Mouse (Mus musculus): Measurements from ENCODE around the gene Fktn. TPM values are rescaled to one million over a fixed set of nuclear protein-coding genes. Genes with fewer than 3 reads are reported as not detected.
A peak's percentile ranks its signal among the peaks of the same experiment; 100 is the strongest.

The Fktn gene
- polyA plus RNA-seq, 1 experiment from 2014 or later: 22.7 TPM

DNA sequence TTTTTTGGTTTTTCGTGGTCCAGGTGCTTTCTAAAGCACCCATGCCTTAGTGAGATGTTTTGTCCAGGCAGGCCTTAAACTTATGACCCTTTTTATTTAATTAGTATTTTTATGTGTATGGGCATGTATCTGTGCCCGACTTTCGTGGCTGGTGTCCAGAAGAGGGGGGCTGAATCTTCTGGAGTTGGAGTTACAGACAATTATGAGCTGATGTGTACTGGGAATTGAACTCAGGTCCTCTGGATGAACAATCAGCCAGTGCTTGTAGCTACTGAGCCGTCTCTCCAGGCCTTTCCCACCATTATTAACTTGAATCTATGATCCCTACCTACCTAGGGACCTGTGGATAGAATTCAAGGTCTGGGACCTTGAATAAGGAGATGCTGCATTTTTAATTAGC is 67.6 kb downstream of the Fktn start:
- Histone ChIP-seq H3K9me3 (no peaks in the 10 kb centered on the region), H3K4me2 (no peak overlapping the region), H3K4me1 (peaks cover 29% of the 10 kb centered on the region), H3K9ac (no peak overlapping the region), H3K4me3 (replicated peaks) (no peak overlapping the region), H3K36me3 (replicated peaks) (no peaks in the 10 kb centered on the region), H3K27me3 (peaks cover 56% of the 10 kb centered on the region), H3K27ac (no peak overlapping the region)
- ATAC-seq (ENCODE audit: low FRiP score): no peak
- 27% methylated on average over 4 of the region's 4 CpGs for WGBS

- WGBS: 3% methylated on average over 14 of the region's 14 CpGs
- H3K4me3 ChIP-seq (replicated peaks): no peak overlapping the region
These were observed 68.6 kb downstream of the Fktn start for GRCm38 (mm10) chr4:53782216-53783070.

DNA sequence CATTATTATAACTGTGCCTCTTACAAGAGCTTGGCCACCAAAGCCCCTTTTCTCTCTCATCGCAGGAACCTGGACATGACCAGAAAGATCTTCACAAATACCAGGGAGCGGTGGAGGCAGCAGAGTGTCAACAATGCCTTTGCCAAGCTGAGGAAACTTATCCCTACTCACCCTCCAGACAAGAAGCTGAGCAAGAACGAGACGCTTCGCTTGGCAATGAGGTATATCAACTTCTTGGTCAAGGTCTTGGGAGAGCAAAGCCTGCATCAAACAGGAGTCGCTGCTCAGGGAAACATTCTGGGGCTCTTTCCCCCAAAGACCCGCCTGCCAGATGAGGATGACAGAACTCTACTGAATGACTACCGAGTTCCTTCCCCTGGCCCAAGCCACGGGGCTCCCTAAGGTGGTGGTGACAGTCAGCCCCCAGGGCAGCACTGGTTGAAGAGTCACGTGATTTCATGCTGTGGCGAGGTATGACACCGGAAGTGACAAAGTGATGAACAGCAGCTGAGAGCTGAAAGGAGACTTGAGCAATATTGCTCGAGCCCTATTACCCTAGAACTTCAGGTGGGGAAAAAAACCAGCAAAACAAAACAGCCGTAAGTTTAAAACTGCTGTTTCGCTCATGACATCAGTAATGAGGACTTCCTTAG is 72.1 kb downstream of the Fktn start:
- H3K4me2 ChIP-seq: no peak overlapping the region
- H3K27me3 ChIP-seq: peaks cover 17% of the 10 kb centered on the region; the same call in 1 of the 2 replicates
- no peak for ATAC-seq (ENCODE audit: low FRiP score)
- no peaks in the 10 kb centered on the region for H3K9me3 ChIP-seq
- H3K27ac ChIP-seq: no peak overlapping the region
- H3K4me3 ChIP-seq (replicated peaks): no peak overlapping the region
- H3K36me3 ChIP-seq (replicated peaks): no peaks in the 10 kb centered on the region
- 88% methylated on average over 15 of the region's 15 CpGs for WGBS
- H3K4me1 ChIP-seq: peaks cover 15% of the 10 kb centered on the region
- H3K9ac ChIP-seq: no peak overlapping the region

More at GRCm38 (mm10) chr4:53782216-53783070, 68.6 kb downstream of the Fktn start:
- no peak overlapping the region for H3K27ac ChIP-seq
- no peaks in the 10 kb centered on the region for H3K36me3 ChIP-seq (replicated peaks)
- H3K4me2 ChIP-seq: no peak overlapping the region; the same call in 1 of the 2 replicates
- H3K27me3 ChIP-seq: peaks cover 45% of the 10 kb centered on the region
- ATAC-seq (ENCODE audit: low FRiP score): peak; percentile 31; the same call in 1 of the 2 replicates
- H3K9ac ChIP-seq: no peak overlapping the region
- H3K4me1 ChIP-seq: peaks cover 32% of the 10 kb centered on the region
- H3K9me3 ChIP-seq: no peaks in the 10 kb centered on the region

DNA sequence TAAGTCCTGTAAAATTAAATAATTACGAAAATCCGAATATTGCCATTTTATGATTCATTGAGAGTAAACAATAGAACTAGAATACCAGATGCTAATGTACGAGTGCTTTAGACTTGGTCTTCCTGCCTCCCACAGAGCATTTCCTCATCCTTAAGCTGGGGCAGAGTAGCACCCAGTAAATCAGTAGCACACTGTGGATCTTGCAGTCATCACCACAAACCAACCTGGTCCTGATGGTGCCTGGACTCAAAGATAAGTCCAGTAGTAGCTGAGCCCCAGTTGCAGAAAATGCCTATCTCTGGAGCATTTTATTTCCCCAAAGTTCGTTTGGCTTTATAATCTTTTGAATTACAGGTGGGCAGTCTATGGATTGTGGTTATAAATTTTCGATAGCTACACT is 73.1 kb downstream of the Fktn start:
- Histone ChIP-seq H3K4me3 (replicated peaks) (no peak overlapping the region), H3K4me2 (no peak overlapping the region), H3K27me3 (peaks cover 17% of the 10 kb centered on the region; the same call in 1 of the 2 replicates), H3K4me1 (peaks cover 15% of the 10 kb centered on the region), H3K36me3 (replicated peaks) (no peaks in the 10 kb centered on the region), H3K27ac (no peak overlapping the region), H3K9ac (no peak overlapping the region), H3K9me3 (no peaks in the 10 kb centered on the region)
- 74% methylated on average over 5 of the region's 5 CpGs for WGBS
- ATAC-seq (ENCODE audit: low FRiP score): no peak

DNA sequence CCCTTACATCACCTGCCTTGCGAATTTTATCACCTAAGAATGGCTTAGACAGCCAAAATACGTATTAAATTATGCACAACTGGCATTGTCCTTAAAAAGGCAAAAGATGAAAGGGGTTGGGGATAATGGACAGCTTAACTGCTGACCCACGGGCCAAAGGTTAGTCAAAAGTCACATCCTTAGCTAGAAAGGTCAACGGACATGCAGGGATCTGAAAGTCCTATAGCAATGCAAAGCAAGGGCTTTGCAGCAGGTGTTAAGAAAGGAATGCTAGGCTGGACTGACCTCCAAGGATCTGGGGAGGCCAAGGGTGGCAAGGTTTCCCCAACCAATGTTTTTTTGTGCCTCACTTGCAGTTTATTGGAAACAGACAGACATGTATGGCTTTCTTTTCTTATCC is 75.5 kb downstream of the Fktn start:
- 2% methylated on average over 4 of the region's 4 CpGs for WGBS
- Histone ChIP-seq H3K4me2 (no peak overlapping the region), H3K4me3 (replicated peaks) (no peak overlapping the region), H3K9ac (no peak overlapping the region), H3K9me3 (no peaks in the 10 kb centered on the region), H3K27ac (no peak overlapping the region), H3K27me3 (peaks cover 15% of the 10 kb centered on the region; the same call in 1 of the 2 replicates), H3K4me1 (peaks cover 7% of the 10 kb centered on the region; the same call in 1 of the 2 replicates), H3K36me3 (replicated peaks) (no peaks in the 10 kb centered on the region)
- ATAC-seq (ENCODE audit: low FRiP score): no peak

GRCm38 (mm10) chr4:53794257-53794966 is 80.6 kb downstream of the Fktn start:
- Histone ChIP-seq H3K36me3 (replicated peaks) (no peaks in the 10 kb centered on the region), H3K27me3 (peaks cover 3% of the 10 kb centered on the region; the same call in 1 of the 2 replicates), H3K9me3 (no peaks in the 10 kb centered on the region), H3K4me3 (replicated peaks) (no peak overlapping the region), H3K4me2 (no peak overlapping the region), H3K27ac (no peak overlapping the region), H3K4me1 (peaks cover 34% of the 10 kb centered on the region), H3K9ac (no peak overlapping the region)
- WGBS: 93% methylated on average over 5 of the region's 5 CpGs
- no peak for ATAC-seq (ENCODE audit: low FRiP score)

DNA sequence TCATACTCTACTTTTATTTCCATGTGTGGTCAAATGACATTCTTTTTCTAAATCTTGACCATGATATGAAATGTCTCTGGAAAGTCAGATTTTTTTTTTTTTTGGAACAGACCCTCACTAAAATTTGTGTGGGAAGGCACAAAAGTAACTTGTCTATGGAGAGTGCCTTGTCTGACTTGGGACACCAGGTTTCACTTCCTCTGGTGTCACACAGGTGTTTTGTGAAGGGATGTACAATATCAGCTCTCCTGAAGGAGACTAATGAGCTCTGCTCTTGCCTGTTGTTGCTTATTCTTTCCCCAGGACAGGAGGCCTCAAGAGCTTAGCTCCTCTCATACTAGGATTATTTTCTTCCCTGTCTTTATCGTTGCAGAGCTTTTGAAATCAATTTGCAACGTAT is 81.3 kb downstream of the Fktn start:
- WGBS: 11% methylated on average over 2 of the region's 2 CpGs
- no peak overlapping the region for H3K4me3 ChIP-seq (replicated peaks)
- H3K27me3 ChIP-seq: peaks cover 3% of the 10 kb centered on the region; the same call in 1 of the 2 replicates
- no peak overlapping the region for H3K4me2 ChIP-seq
- no peak for ATAC-seq (ENCODE audit: low FRiP score)
- H3K4me1 ChIP-seq: peaks cover 41% of the 10 kb centered on the region
- H3K36me3 ChIP-seq (replicated peaks): no peaks in the 10 kb centered on the region
- no peak overlapping the region for H3K27ac ChIP-seq
- no peak overlapping the region for H3K9ac ChIP-seq
- no peaks in the 10 kb centered on the region for H3K9me3 ChIP-seq

DNA sequence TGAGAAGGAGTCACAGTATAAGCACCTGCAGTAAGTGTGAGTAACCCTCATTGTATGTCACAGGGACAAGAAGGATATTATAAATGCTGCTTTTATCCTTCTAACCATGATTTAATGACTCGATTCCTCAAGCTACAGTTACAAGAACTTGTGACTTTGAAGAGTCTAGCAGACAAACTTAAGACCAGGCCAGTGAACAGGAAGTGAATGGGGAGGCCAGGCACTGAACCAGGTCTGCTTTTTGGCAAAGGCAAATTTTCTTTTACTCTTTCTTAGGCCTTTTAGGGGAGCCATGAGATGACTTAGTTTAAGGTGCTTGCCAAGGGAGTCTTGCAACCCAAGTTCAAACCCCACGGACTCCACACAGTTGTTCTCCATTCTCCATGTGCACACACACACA is 81.9 kb downstream of the Fktn start:
- 83% methylated on average over 2 of the region's 2 CpGs for WGBS
- no peak for ATAC-seq (ENCODE audit: low FRiP score)
- no peak overlapping the region for H3K4me2 ChIP-seq
- H3K9ac ChIP-seq: no peak overlapping the region
- no peaks in the 10 kb centered on the region for H3K9me3 ChIP-seq
- H3K4me3 ChIP-seq (replicated peaks): no peak overlapping the region
- no peaks in the 10 kb centered on the region for H3K27me3 ChIP-seq
- no peak overlapping the region for H3K27ac ChIP-seq
- H3K4me1 ChIP-seq: peaks cover 46% of the 10 kb centered on the region
- H3K36me3 ChIP-seq (replicated peaks): no peaks in the 10 kb centered on the region

DNA sequence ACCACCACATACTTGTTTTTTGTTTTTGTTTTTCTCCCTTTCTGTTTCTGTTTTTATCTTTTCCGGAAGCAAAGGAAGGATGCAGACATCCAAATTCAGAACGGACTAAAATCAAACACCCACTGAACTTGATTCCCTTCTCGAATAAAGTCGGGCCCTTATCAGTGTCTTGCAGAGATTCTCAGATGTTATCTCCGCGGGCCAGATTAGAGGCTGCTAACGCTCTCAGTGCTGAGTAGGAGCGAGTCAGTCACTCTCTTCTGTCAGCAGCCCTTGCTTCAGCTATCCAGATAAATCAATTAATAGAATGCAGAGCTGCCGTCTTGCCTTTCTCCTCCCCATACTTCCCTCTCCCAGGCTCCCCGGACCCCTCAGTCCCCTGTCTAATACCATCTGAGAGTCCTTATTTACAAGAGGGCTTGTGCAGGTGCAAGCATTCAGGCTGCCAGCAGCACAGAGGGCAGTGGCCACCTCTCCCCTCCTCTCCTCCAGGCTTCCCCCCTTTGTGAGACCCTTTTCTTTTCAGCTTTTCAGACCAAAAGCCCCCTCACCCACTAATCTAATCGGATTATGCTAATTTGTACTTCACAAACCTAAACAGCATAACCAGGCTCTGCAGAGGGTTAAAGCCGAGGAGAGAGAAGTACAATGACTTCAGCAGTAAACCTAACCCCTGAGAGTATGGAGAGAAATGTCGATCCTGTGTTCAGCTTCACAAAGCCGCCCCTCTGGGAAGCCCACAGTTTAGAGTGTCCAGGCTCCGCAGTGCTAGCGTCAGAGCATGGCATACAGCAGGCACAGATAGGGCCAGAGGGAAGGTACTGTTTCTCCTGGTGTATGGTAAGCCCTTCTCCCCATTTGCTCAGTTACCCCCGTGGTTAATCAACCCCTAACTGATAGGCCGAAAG is 83.3 kb downstream of the Fktn start:
- Histone ChIP-seq H3K27me3 (no peaks in the 10 kb centered on the region), H3K9ac (peak overlapping the region; percentile 36; the same call in 1 of the 2 replicates), H3K4me3 (replicated peaks) (peak overlapping the region; percentile 16), H3K9me3 (no peaks in the 10 kb centered on the region), H3K36me3 (replicated peaks) (no peaks in the 10 kb centered on the region), H3K4me2 (peak overlapping the region; percentile 43), H3K27ac (peak overlapping the region; percentile 74), H3K4me1 (peaks cover 46% of the 10 kb centered on the region)
- ATAC-seq (ENCODE audit: low FRiP score): peak; percentile 85
- WGBS: 2% methylated on average over 18 of the region's 18 CpGs

DNA sequence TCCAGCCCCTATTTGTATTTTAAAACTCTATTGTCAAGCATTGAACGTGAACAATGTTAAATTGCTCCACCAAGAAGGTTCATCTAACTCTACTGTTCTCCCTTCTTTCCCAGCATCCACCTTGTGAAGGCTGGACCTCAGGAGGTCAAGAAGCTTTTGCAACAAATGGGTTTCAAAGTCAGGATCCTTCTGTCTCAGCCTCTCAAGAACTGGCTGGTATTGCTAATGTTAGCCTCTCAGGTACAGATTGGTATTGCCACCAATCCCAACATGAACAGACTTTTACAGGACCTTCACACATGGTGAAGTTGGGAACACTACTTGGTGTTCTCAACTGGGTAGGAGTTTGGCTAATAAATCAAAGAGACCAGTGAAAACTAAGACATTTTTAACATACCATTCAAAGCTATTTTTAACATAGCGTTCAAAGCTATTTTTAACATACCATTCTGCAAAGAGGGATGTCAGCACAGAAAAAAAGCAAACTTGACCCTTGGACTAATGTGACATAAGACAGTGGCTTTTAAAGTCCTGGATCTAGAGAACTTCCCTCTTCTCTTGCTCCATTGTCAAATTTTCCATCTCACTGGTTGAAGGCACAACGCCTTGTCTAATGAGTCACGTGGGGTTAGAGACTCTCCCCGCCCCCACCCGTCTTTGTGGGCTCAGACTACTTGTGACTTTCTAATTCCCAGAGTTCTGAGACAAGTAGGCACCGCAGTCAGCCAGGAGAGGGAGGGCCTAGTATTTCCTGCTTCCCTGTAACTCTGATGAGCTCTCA is 85.3 kb downstream of the Fktn start:
- H3K4me2 ChIP-seq: no peak overlapping the region
- H3K27me3 ChIP-seq: no peaks in the 10 kb centered on the region
- H3K4me1 ChIP-seq: peaks cover 46% of the 10 kb centered on the region
- no peaks in the 10 kb centered on the region for H3K9me3 ChIP-seq
- H3K36me3 ChIP-seq (replicated peaks): no peaks in the 10 kb centered on the region
- ATAC-seq (ENCODE audit: low FRiP score): no peak
- no peak overlapping the region for H3K27ac ChIP-seq
- no peak overlapping the region for H3K9ac ChIP-seq
- 31% methylated on average over 7 of the region's 7 CpGs for WGBS
- no peak overlapping the region for H3K4me3 ChIP-seq (replicated peaks)

DNA sequence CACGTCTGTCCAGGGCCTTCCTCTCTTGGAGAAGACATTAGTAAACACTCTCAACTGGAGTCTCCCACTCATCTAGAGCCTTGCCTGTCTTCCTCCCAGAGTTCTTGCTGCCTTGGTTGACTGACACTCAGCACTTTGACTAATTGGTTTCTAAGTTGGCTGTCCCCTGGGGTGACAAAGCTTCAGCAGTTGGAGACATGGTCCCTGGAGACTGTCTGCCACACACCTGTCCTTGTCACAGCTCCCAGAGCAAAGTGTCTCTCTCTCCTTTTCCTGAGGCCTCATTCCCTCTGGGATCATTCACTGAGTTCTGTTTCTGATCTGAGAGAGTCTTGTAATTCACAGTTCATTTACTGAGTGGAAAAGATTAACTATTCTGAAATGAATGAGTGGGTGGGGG is 86.0 kb downstream of the Fktn start:
- Histone ChIP-seq H3K27ac (no peak overlapping the region), H3K27me3 (no peaks in the 10 kb centered on the region), H3K36me3 (replicated peaks) (no peaks in the 10 kb centered on the region), H3K4me3 (replicated peaks) (no peak overlapping the region), H3K4me2 (no peak overlapping the region), H3K9me3 (peaks cover 3% of the 10 kb centered on the region), H3K4me1 (peaks cover 46% of the 10 kb centered on the region), H3K9ac (no peak overlapping the region)
- ATAC-seq (ENCODE audit: low FRiP score): no peak
- 31% methylated on average over 1 of the region's 1 CpGs for WGBS

All from forebrain, embryonic 12.5 days (tissue).